ENCODE assay signal across 20 mouse cellular contexts in the genomic region with DNA sequence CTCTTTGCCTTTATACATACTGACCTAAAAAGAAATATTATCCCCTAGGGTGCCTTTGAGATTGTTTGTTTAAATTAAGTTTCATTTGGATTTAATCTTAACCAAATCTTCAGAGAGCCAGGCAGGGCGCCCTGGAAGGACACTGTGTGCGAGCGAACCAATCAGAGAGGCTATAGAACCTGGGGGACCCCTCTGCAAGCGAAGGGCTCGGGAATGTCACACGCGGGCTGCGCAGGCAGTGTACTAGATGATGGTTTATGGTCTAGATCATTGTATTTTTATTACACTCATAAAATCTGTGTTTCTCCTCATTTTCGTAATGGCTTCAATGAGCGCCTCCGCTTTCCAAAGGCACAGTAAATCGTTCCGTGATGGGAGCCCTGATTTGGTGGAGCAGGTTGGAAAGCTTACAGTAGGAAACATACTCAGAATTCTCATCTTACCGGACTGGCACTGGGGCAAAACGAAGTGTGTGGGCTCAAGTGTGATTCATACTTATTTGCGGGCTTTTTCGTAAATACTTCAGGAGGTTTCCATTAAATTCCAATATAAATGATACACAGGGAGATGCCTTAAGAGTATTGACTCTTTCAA.
DNase-seq lines count a peak whose midpoint lies in the region; ATAC-seq and TF ChIP-seq lines count a peak whose summit lies in the region.
"Had no signal": no experiment of that assay in that cellular context is flagged by ENCODE, and none has a peak within 500 bp of the region (broad histone marks: within the 10 kb centered on the region; RNA-seq: fewer than 3 reads in every experiment).

No protein-coding gene starts in this region.

- H3K4me1 ChIP-seq in intestine, embryonic 15.5 days (replicated peaks) = no peaks in the 10 kb centered on the region
- H3K4me1 ChIP-seq in intestine, embryonic 16.5 days (ENCODE audit: control insufficient read depth, insufficient read depth, low read length) = no peaks in the 10 kb centered on the region
- peaks cover 23% of the 10 kb centered on the region for H3K4me1 ChIP-seq in midbrain, embryonic 12.5 days
- H3K4me1 ChIP-seq in midbrain, embryonic 11.5 days (ENCODE audit: control insufficient read depth, insufficient read depth, low read length) = peaks cover 13% of the 10 kb centered on the region
- H3K4me1 ChIP-seq in limb, embryonic 14.5 days (ENCODE audit: control insufficient read depth, insufficient read depth, low read length) = peaks cover 9% of the 10 kb centered on the region
- H3K4me1 ChIP-seq in neural tube, embryonic 14.5 days (ENCODE audit: control insufficient read depth, insufficient read depth, low read length) = peaks cover 19% of the 10 kb centered on the region; the same call in 1 of the 2 replicates

- no peaks in the 10 kb centered on the region for H3K36me3 ChIP-seq in intestine, embryonic 15.5 days
- no peaks in the 10 kb centered on the region for H3K36me3 ChIP-seq in intestine, embryonic 16.5 days (ENCODE audit: control insufficient read depth, insufficient read depth, low read length)
- peaks cover 72% of the 10 kb centered on the region for H3K36me3 ChIP-seq in midbrain, embryonic 12.5 days
- H3K36me3 ChIP-seq in midbrain, embryonic 11.5 days (ENCODE audit: control insufficient read depth, insufficient read depth, low read length) = peaks cover 27% of the 10 kb centered on the region
- H3K36me3 ChIP-seq in limb, embryonic 14.5 days (ENCODE audit: control insufficient read depth, insufficient read depth, low read length) = no peaks in the 10 kb centered on the region
- H3K36me3 ChIP-seq in neural tube, embryonic 14.5 days (ENCODE audit: control insufficient read depth, insufficient read depth, low read length) = no peaks in the 10 kb centered on the region
- H3K36me3 ChIP-seq: heart, embryonic 12.5 days had no signal

- DNase-seq in midbrain, embryonic 11.5 days (ENCODE audit: low spot score, missing footprints) = no peak
- DNase-seq in limb, embryonic 14.5 days (ENCODE audit: low spot score) = peak; percentile 51
- no peak for DNase-seq in layer of hippocampus, adult 2 months (ENCODE audit: low spot score in 2 of 2)
- DNase-seq: B cell, adult 2 months; cerebellum, adult 18-20 months; cerebellum, postnatal 25 days; embryo, embryonic 11 days; forebrain, postnatal 0 days; heart, postnatal 14 days; liver; retina, postnatal 1 day had no signal

- H3K27me3 ChIP-seq in intestine, embryonic 15.5 days (replicated peaks) = no peaks in the 10 kb centered on the region
- H3K27me3 ChIP-seq in intestine, embryonic 16.5 days (replicated peaks; ENCODE audit: control insufficient read depth, insufficient read depth, low read length) = no peaks in the 10 kb centered on the region
- H3K27me3 ChIP-seq in midbrain, embryonic 12.5 days = no peaks in the 10 kb centered on the region
- H3K27me3 ChIP-seq in midbrain, embryonic 11.5 days (ENCODE audit: control insufficient read depth, insufficient read depth, low read length) = no peaks in the 10 kb centered on the region
- H3K27me3 ChIP-seq in limb, embryonic 14.5 days (ENCODE audit: control insufficient read depth, insufficient read depth, low read length) = no peaks in the 10 kb centered on the region
- no peaks in the 10 kb centered on the region for H3K27me3 ChIP-seq in neural tube, embryonic 14.5 days (ENCODE audit: control insufficient read depth, insufficient read depth, low read length)

- no peak for TF ChIP-seq POLR2A in limb, embryonic 14.5 days (IDR thresholded peaks at IDR 0.05; ENCODE audit: borderline replicate concordance, extremely low read depth, insufficient read depth, insufficient read length)

- no peak overlapping the region for H3K27ac ChIP-seq in intestine, embryonic 15.5 days
- H3K27ac ChIP-seq in intestine, embryonic 16.5 days (ENCODE audit: low read length) = no peak overlapping the region
- peak overlapping the region; percentile 20; the same call in 1 of the 2 replicates for H3K27ac ChIP-seq in midbrain, embryonic 12.5 days (replicated peaks)
- no peak overlapping the region for H3K27ac ChIP-seq in midbrain, embryonic 11.5 days (ENCODE audit: low read depth, low read length)
- H3K27ac ChIP-seq in limb, embryonic 14.5 days (replicated peaks; ENCODE audit: low read depth, low read length) = no peak overlapping the region
- H3K27ac ChIP-seq in neural tube, embryonic 14.5 days (ENCODE audit: low read depth, low read length) = no peak overlapping the region
- no peak overlapping the region for H3K27ac ChIP-seq in layer of hippocampus, adult 2 months
- H3K27ac ChIP-seq: forebrain, embryonic 10.5 days; stomach, postnatal 0 days had no signal

- no peak overlapping the region for H3K4me3 ChIP-seq in intestine, embryonic 15.5 days (replicated peaks)
- H3K4me3 ChIP-seq in intestine, embryonic 16.5 days (ENCODE audit: low read length) = no peak overlapping the region
- no peak overlapping the region for H3K4me3 ChIP-seq in midbrain, embryonic 12.5 days
- H3K4me3 ChIP-seq in midbrain, embryonic 11.5 days (ENCODE audit: low read depth, low read length) = no peak overlapping the region
- H3K4me3 ChIP-seq in limb, embryonic 14.5 days (replicated peaks; ENCODE audit: low read length) = no peak overlapping the region
- no peak overlapping the region for H3K4me3 ChIP-seq in neural tube, embryonic 14.5 days (ENCODE audit: low read depth, low read length)
- H3K4me3 ChIP-seq in layer of hippocampus, adult 2 months = no peak overlapping the region
- H3K4me3 ChIP-seq: forebrain, embryonic 10.5 days; heart, embryonic 12.5 days had no signal

- ATAC-seq in intestine, embryonic 15.5 days = peak; percentile 47; the same call in 1 of the 2 replicates
- no peak for ATAC-seq in intestine, embryonic 16.5 days
- no peak for ATAC-seq in midbrain, embryonic 12.5 days (ENCODE audit: low FRiP score, low read depth)
- ATAC-seq in midbrain, embryonic 11.5 days (ENCODE audit: low FRiP score) = no peak
- ATAC-seq in limb, embryonic 14.5 days (ENCODE audit: low FRiP score, low read depth) = peak; percentile 75
- peak; percentile 96 for ATAC-seq in neural tube, embryonic 14.5 days (ENCODE audit: low read depth)
- ATAC-seq: forebrain, postnatal 0 days; inflammation-experienced regulatory T-cells, adult 6 months; lung, postnatal 0 days had no signal

- 0 out of 2 replicates have a peak overlapping the region, but pooled peaks have one; percentile 3 for H3K4me2 ChIP-seq in intestine, embryonic 15.5 days (replicated peaks)
- H3K4me2 ChIP-seq in intestine, embryonic 16.5 days (ENCODE audit: low read depth, low read length) = no peak overlapping the region
- no peak overlapping the region for H3K4me2 ChIP-seq in midbrain, embryonic 12.5 days (replicated peaks)
- H3K4me2 ChIP-seq in midbrain, embryonic 11.5 days = no peak overlapping the region
- H3K4me2 ChIP-seq in limb, embryonic 14.5 days (replicated peaks; ENCODE audit: low read depth, low read length, severe bottlenecking) = peak overlapping the region; percentile 18
- peak overlapping the region; percentile 12; the same call in 1 of the 2 replicates for H3K4me2 ChIP-seq in neural tube, embryonic 14.5 days (ENCODE audit: low read depth, low read length)
- H3K4me2 ChIP-seq: heart, embryonic 12.5 days had no signal

- no peak overlapping the region for H3K9ac ChIP-seq in intestine, embryonic 15.5 days
- no peak overlapping the region for H3K9ac ChIP-seq in intestine, embryonic 16.5 days (ENCODE audit: low read depth, low read length)
- H3K9ac ChIP-seq in midbrain, embryonic 12.5 days (replicated peaks) = no peak overlapping the region
- no peak overlapping the region for H3K9ac ChIP-seq in midbrain, embryonic 11.5 days (ENCODE audit: low read length)
- H3K9ac ChIP-seq in limb, embryonic 14.5 days (ENCODE audit: low read depth, low read length, severe bottlenecking) = no peak overlapping the region
- no peak overlapping the region for H3K9ac ChIP-seq in neural tube, embryonic 14.5 days (replicated peaks; ENCODE audit: low read depth, low read length)
- H3K9ac ChIP-seq: forebrain, postnatal 0 days; heart, embryonic 12.5 days had no signal

- no peaks in the 10 kb centered on the region for H3K9me3 ChIP-seq in intestine, embryonic 15.5 days
- H3K9me3 ChIP-seq in intestine, embryonic 16.5 days (ENCODE audit: control insufficient read depth, low read length) = no peaks in the 10 kb centered on the region
- H3K9me3 ChIP-seq in midbrain, embryonic 12.5 days = no peaks in the 10 kb centered on the region
- no peaks in the 10 kb centered on the region for H3K9me3 ChIP-seq in midbrain, embryonic 11.5 days (ENCODE audit: control insufficient read depth, low read length)
- H3K9me3 ChIP-seq in limb, embryonic 14.5 days (ENCODE audit: control insufficient read depth, low read length) = no peaks in the 10 kb centered on the region
- H3K9me3 ChIP-seq in neural tube, embryonic 14.5 days (ENCODE audit: control insufficient read depth, low read length) = no peaks in the 10 kb centered on the region
- H3K9me3 ChIP-seq: forebrain, embryonic 10.5 days; heart, embryonic 12.5 days had no signal

- WGBS in intestine, embryonic 15.5 days = 51% methylated on average over 17 of the region's 17 CpGs
- WGBS in intestine, embryonic 16.5 days = 61% methylated on average over 17 of the region's 17 CpGs
- 88% methylated on average over 17 of the region's 17 CpGs for WGBS in midbrain, embryonic 12.5 days
- 90% methylated on average over 17 of the region's 17 CpGs for WGBS in midbrain, embryonic 11.5 days
- WGBS in limb, embryonic 14.5 days = 19% methylated on average over 17 of the region's 17 CpGs
- WGBS in neural tube, embryonic 14.5 days = 26% methylated on average over 17 of the region's 17 CpGs

- no peak for TF ChIP-seq CTCF in layer of hippocampus, adult 2 months (conservative IDR thresholded peaks at IDR 0.05)

Comparison
In these comparisons a context has a peak if more than half of its experiments do, and no peak if none do; other contexts are left out.
1. ATAC-seq: peak in intestine, embryonic 15.5 days (single experiment), limb, embryonic 14.5 days (single experiment) and neural tube, embryonic 14.5 days (single experiment); none in intestine, embryonic 16.5 days (single experiment), midbrain, embryonic 12.5 days (single experiment) and midbrain, embryonic 11.5 days (single experiment).
2. H3K4me2 ChIP-seq: peak in intestine, embryonic 15.5 days (single experiment), limb, embryonic 14.5 days (single experiment) and neural tube, embryonic 14.5 days (single experiment); none in intestine, embryonic 16.5 days (single experiment), midbrain, embryonic 12.5 days (single experiment) and midbrain, embryonic 11.5 days (single experiment).